Mouse (Mus musculus) thymus, adult 2 months (tissue): ENCODE data around the gene Snrpg.

Experiments
- CTCF ChIP-seq: fragments of 200-500 bp; IDR thresholded peaks from 2 replicates; pipeline ENCODE4 v1.5.1; 2012; ENCODE audit warnings: mild to moderate bottlenecking, control low read depth, low read length, moderate library complexity, borderline replicate concordance; ENCODE audit not compliant: control insufficient read depth, poor library complexity, insufficient read depth; ENCODE audit errors: extremely low read depth
- POLR2A ChIP-seq: fragments of 200-500 bp; IDR thresholded peaks from 2 replicates; pipeline ENCODE4 v1.6.1; 2012; ENCODE audit warnings: mild to moderate bottlenecking, low read length, control low read depth, moderate library complexity; ENCODE audit not compliant: control insufficient read depth, poor library complexity, insufficient read depth; ENCODE audit errors: extremely low read depth

- TF ChIP-seq CTCF (no peak), POLR2A (no peak)
Observed at GRCm38 (mm10) chr6:86383370-86383769, 12.3 kb downstream of the Snrpg start.
